Mouse (Mus musculus) C2C12 (cell line): ENCODE measurements around the gene Akap13. TPM values are rescaled to one million over a fixed set of nuclear protein-coding genes. Genes with fewer than 3 reads are reported as not detected.

Source experiments
- H3K27me3 ChIP-seq: one replicate; pipeline ENCODE4 v1.6.1; 2011; ENCODE audit not compliant: control insufficient read depth, insufficient read depth, insufficient read length
- H3K36me3 ChIP-seq: one replicate; pipeline ENCODE4 v1.6.1; 2011; ENCODE audit not compliant: control insufficient read depth, insufficient read depth
- H3K4me3 ChIP-seq: one replicate; pipeline ENCODE4 v1.5.1; 2011; ENCODE audit warnings: mild to moderate bottlenecking, control low read depth; ENCODE audit not compliant: poor library complexity, insufficient read depth, severe bottlenecking
- H3K79me2 ChIP-seq: one replicate; pipeline ENCODE4 v1.6.1; 2011; ENCODE audit not compliant: control insufficient read depth, insufficient read depth
- H3K79me3 ChIP-seq: one replicate; pipeline ENCODE4 v1.6.1; 2011; ENCODE audit warnings: low read depth, control low read depth
- H3ac ChIP-seq: one replicate; pipeline ENCODE3; 2011; ENCODE audit warnings: low read depth; ENCODE audit not compliant: control insufficient read depth, insufficient read length
- CEBPB ChIP-seq: IDR thresholded peaks from one replicate; pipeline ENCODE4 v1.6.1; 2011; ENCODE audit warnings: low read depth, mild to moderate bottlenecking, control low read depth, moderate library complexity
- CTCF ChIP-seq: IDR thresholded peaks from one replicate; pipeline ENCODE4 v1.5.1; 2011; ENCODE audit not compliant: control insufficient read depth, insufficient read depth, insufficient read length
- FOSL1 ChIP-seq: IDR thresholded peaks from one replicate; pipeline ENCODE4 v1.8.0; 2011; ENCODE audit warnings: mild to moderate bottlenecking, low read length; ENCODE audit not compliant: poor library complexity, insufficient read depth, severe bottlenecking
- MAX ChIP-seq: IDR thresholded peaks from one replicate; pipeline ENCODE4 v1.6.1; 2011; ENCODE audit warnings: mild to moderate bottlenecking, control low read depth
- MYOD1 ChIP-seq: IDR thresholded peaks from one replicate; pipeline ENCODE4 v1.6.1; 2011; ENCODE audit warnings: low read depth; ENCODE audit not compliant: control insufficient read depth, insufficient read length
- MYOG ChIP-seq: IDR thresholded peaks from one replicate; pipeline ENCODE4 v1.6.1; 2011; ENCODE audit not compliant: control insufficient read depth, insufficient read length; ENCODE audit errors: extremely low read depth
- USF1 ChIP-seq: IDR thresholded peaks from one replicate; pipeline ENCODE4 v1.6.1; 2011; ENCODE audit warnings: low read depth, mild to moderate bottlenecking, control low read depth, moderate library complexity
- polyA plus RNA-seq: library from polyadenylated mRNA; unstranded; fragments of >200 nt; fragmentation: generic; extraction: Trizol; gene quantifications from one replicate; pipeline ENCODE4 v1.2.1, GENCODE M21; 2012; ENCODE audit warnings: missing spikeins

The Akap13 gene
- polyA plus RNA-seq, 1 experiment: 11.1 TPM

GRCm38 (mm10) chr7:75430550-75430949 is 24.8 kb upstream of the Akap13 start:
- no peaks in the 10 kb centered on the region for H3K36me3 ChIP-seq
- no peaks in the 10 kb centered on the region for H3K27me3 ChIP-seq
- no peak overlapping the region for H3ac ChIP-seq
- H3K79me3 ChIP-seq: no peaks in the 10 kb centered on the region
- no peaks in the 10 kb centered on the region for H3K79me2 ChIP-seq
- TF ChIP-seq MAX (no peak), MYOD1 (no peak), MYOG (no peak), USF1 (no peak), CEBPB (no peak), CTCF (no peak), FOSL1 (no peak)
- H3K4me3 ChIP-seq: no peak overlapping the region

- no peaks in the 10 kb centered on the region for H3K79me2 ChIP-seq
- H3K79me3 ChIP-seq: no peaks in the 10 kb centered on the region
- no peak overlapping the region for H3K4me3 ChIP-seq
- TF ChIP-seq USF1 (no peak), MYOG (no peak), MAX (no peak), MYOD1 (no peak), CEBPB (no peak), FOSL1 (no peak), CTCF (no peak)
- H3K27me3 ChIP-seq: no peaks in the 10 kb centered on the region
- H3ac ChIP-seq: no peak overlapping the region
- H3K36me3 ChIP-seq: no peaks in the 10 kb centered on the region
These were observed 24.3 kb upstream of the Akap13 start for GRCm38 (mm10) chr7:75431043-75431442.

GRCm38 (mm10) chr7:75432046-75432445 is 23.3 kb upstream of the Akap13 start:
- H3ac ChIP-seq: no peak overlapping the region
- TF ChIP-seq FOSL1 (no peak), MYOD1 (peak; percentile 82), MYOG (no peak), CEBPB (no peak), MAX (no peak), CTCF (no peak), USF1 (no peak)
- H3K27me3 ChIP-seq: no peaks in the 10 kb centered on the region
- no peak overlapping the region for H3K4me3 ChIP-seq
- no peaks in the 10 kb centered on the region for H3K36me3 ChIP-seq
- no peaks in the 10 kb centered on the region for H3K79me2 ChIP-seq
- no peaks in the 10 kb centered on the region for H3K79me3 ChIP-seq

- Histone ChIP-seq H3K36me3 (no peaks in the 10 kb centered on the region), H3K79me2 (no peaks in the 10 kb centered on the region)
- no peak for TF ChIP-seq FOSL1
- no peak for TF ChIP-seq CTCF
- TF ChIP-seq MYOD1: no peak
- no peak for TF ChIP-seq USF1
- no peak for TF ChIP-seq MAX
- TF ChIP-seq CEBPB: no peak
- no peak for TF ChIP-seq MYOG
These were observed 18.7 kb upstream of the Akap13 start for GRCm38 (mm10) chr7:75436413-75437174.

GRCm38 (mm10) chr7:75439570-75439969 is 15.8 kb upstream of the Akap13 start:
- H3K27me3 ChIP-seq: no peaks in the 10 kb centered on the region
- H3K79me3 ChIP-seq: no peaks in the 10 kb centered on the region
- no peaks in the 10 kb centered on the region for H3K36me3 ChIP-seq
- TF ChIP-seq CEBPB: no peak
- no peak for TF ChIP-seq MYOD1
- no peak for TF ChIP-seq MYOG
- TF ChIP-seq USF1: no peak
- TF ChIP-seq MAX: no peak
- TF ChIP-seq FOSL1: no peak
- no peak for TF ChIP-seq CTCF
- no peak overlapping the region for H3K4me3 ChIP-seq
- H3ac ChIP-seq: no peak overlapping the region
- H3K79me2 ChIP-seq: no peaks in the 10 kb centered on the region

More at GRCm38 (mm10) chr7:75436413-75437174, 18.7 kb upstream of the Akap13 start:
- Histone ChIP-seq H3ac (no peak overlapping the region), H3K79me3 (no peaks in the 10 kb centered on the region), H3K4me3 (no peak overlapping the region), H3K27me3 (no peaks in the 10 kb centered on the region)
